Mouse (Mus musculus): ENCODE data around the gene Tmem130.

DNA sequence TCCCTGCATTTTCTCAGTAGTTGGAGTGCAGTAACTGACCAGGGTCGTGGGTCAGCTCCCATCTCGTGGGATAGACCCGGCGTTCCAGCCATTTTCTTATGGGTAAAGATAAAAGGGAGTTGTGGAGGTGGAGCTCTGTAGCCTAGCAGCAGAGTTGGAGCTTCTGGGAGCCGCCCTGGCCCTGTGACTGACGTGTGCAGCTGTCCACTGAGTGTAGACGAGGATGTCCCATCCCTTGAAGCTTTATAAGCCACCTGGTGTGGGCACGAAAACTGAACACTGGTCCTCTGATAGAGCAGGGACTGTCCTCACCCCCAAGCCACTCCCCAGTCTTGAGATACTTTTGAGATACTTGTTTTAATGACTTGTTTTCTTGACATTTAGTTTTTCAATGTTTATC is 19.0 kb upstream of the Tmem130 start:
- TF ChIP-seq POLR2A (IDR thresholded peaks at IDR 0.05; ENCODE audit: borderline replicate concordance, insufficient read depth, low read length) (no peak), CTCF (IDR thresholded peaks at IDR 0.05; ENCODE audit: borderline replicate concordance, insufficient read depth, low read depth, low read length) (no peak)
